Mouse (Mus musculus) small intestine, adult 2 months (tissue): ENCODE results near the gene Zfp658.

ENCODE experiments used
- CTCF ChIP-seq: fragments of 200-500 bp; IDR thresholded peaks from 2 replicates; pipeline ENCODE4 v1.5.1; 2012; ENCODE audit warnings: low read depth, mild to moderate bottlenecking, control low read depth, inconsistent platforms, low read length, moderate library complexity, mixed read lengths; ENCODE audit not compliant: insufficient replicate concordance, insufficient read length; ENCODE audit errors: extremely low read depth
- POLR2A ChIP-seq: fragments of 200-500 bp; IDR thresholded peaks from 2 replicates; pipeline ENCODE4 v1.6.1; 2012; ENCODE audit warnings: low read depth, mild to moderate bottlenecking, control low read depth, inconsistent platforms, low read length, moderate library complexity

DNA sequence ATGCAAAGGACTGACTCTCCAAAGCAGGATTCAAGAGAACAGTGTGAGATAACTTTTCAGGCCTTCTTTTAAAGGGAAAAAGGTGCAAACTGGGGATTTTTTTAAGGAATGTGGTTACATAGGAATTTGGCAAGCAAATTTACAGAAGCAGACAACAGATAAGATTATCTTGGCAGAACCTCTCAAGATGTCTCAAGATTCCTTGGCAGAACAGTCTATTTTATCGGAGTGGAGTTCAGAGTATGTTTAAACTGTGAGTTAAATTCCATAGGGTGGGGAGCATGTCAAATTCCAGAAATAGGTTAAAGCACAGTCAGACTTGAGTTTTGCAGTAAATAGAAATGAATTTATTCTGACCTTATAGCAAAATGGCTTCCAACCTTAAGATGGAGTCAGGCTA lies 5.2 kb upstream of the Zfp658 start:
- TF ChIP-seq CTCF (no peak), POLR2A (no peak)
